Mouse (Mus musculus): ENCODE measurements around the gene Rassf3. TPM values are rescaled to one million over a fixed set of nuclear protein-coding genes. Genes with fewer than 3 reads are reported as not detected.

Rassf3 gene
- polyA plus RNA-seq, 1 experiment from 2014 or later = 4.6 TPM

DNA sequence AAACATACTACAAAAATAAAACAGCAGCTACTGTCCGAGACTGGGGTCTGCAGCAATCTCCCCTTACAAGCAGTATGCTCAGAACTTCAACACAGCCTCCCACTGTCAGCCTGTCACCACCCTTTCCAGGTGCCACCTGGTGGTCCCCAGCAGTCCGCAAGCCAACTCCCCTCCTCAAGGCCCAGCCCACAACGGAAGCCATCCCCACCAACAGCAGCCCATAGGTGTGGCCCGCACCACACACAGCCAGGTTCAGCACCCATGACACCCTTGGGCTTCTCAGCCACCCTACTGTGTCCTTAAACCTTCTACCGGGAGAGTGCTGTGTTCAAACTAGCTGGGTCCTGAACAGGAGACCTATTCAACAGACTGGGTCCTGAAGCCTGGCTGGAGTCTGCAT, 51.1 kb downstream of the Rassf3 start:
- Histone ChIP-seq H3K4me1 (replicated peaks) (peaks cover 20% of the 10 kb centered on the region), H3K9ac (replicated peaks) (no peak overlapping the region), H3K27ac (no peak overlapping the region), H3K36me3 (no peaks in the 10 kb centered on the region), H3K27me3 (no peaks in the 10 kb centered on the region), H3K4me2 (replicated peaks) (no peak overlapping the region), H3K9me3 (no peaks in the 10 kb centered on the region), H3K4me3 (replicated peaks) (no peak overlapping the region)
- ATAC-seq = no peak
- WGBS = 87% methylated on average over 5 of the region's 5 CpGs

DNA sequence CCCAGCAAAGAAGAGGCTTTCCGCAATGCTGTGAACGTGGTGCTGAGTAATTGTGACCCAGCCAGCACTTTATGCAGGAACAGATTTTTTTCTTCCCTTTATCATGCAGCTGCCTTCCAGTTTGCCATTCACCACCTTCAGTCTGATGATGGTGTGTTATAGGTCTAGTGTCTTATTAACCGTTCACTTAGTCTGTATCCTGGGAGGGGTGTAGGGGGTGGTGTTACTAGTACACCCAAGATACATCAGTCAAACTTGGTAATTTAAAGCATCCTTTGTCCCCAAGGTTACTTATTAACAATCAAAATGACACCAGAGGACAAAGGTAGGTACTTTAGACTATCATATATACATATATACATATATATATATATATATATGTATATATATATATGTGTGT, 51.7 kb downstream of the Rassf3 start:
- no peaks in the 10 kb centered on the region for H3K27me3 ChIP-seq
- no peak for ATAC-seq
- no peak overlapping the region for H3K9ac ChIP-seq (replicated peaks)
- no peaks in the 10 kb centered on the region for H3K36me3 ChIP-seq
- WGBS = 79% methylated on average over 3 of the region's 3 CpGs
- no peaks in the 10 kb centered on the region for H3K9me3 ChIP-seq
- H3K4me3 ChIP-seq (replicated peaks) = no peak overlapping the region
- no peak overlapping the region for H3K27ac ChIP-seq
- peaks cover 20% of the 10 kb centered on the region for H3K4me1 ChIP-seq (replicated peaks)
- H3K4me2 ChIP-seq (replicated peaks) = no peak overlapping the region

DNA sequence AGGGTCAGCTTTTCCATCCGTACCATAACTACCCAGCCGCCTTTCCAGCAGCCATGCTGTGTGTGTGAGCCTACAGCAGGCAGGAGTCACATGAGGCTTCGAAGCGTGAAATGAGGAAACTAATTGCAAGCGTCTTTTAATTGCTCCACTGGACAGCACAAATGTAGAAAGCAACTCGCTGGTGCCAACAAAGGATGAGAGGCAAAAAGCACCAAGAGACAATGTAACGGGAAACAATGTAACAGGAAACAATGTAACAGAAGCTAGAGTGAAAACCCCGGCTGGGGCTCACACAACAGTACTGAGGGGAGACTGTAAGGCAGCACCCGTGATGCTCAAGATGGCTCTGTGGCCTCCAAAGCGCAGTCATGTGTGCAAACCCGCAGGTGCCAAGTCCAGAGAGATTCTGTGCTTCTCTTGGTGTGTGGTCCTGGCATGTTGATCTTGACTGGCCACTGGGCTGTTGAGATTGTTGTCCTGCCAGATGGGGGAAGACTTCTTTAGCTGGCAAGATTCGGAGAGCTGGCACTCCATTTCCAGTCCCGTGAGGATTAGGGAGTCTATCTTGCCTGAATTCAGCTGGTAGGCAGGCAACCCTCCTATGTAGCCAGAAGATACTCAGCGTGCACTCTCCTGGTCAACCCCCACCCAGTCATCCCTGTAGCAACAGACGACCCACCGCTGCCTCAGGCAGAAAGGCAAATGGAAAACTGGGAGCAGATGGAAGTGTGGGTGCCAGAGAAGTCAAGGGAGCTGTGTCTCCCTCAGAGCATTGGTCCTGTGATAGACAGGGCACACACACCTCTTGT, 52.4 kb downstream of the Rassf3 start:
- Histone ChIP-seq H3K4me3 (replicated peaks) (no peak overlapping the region), H3K27me3 (no peaks in the 10 kb centered on the region), H3K4me2 (replicated peaks) (no peak overlapping the region), H3K9me3 (no peaks in the 10 kb centered on the region), H3K36me3 (no peaks in the 10 kb centered on the region), H3K27ac (peak overlapping the region; percentile 22), H3K4me1 (replicated peaks) (peaks cover 26% of the 10 kb centered on the region), H3K9ac (replicated peaks) (0 out of 2 replicates have a peak overlapping the region, but pooled peaks have one; percentile 4)
- 38% methylated on average over 16 of the region's 16 CpGs for WGBS
- peak; percentile 56; the same call in 1 of the 2 replicates for ATAC-seq

DNA sequence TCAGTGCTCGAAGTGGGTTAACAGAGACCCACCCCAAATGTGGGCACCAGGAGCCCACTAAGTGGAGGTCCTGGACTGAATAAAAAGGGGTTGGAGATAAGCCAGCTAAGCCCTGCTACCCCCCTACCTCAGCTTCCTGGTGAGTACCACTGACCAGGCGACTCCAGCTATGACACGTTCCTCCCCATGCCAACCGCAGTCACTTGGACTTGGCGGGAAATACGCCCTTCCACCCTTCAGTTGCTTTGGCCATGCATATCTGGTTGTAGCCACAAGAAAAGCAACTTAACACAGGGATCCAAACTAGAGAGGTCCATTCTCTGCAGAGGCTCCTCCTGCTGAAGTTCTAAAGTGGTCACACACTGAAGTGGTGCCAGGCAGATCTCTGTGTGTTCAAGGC, 53.9 kb downstream of the Rassf3 start:
- Histone ChIP-seq H3K27me3 (no peaks in the 10 kb centered on the region), H3K4me3 (replicated peaks) (no peak overlapping the region), H3K9me3 (no peaks in the 10 kb centered on the region), H3K4me2 (replicated peaks) (no peak overlapping the region), H3K36me3 (no peaks in the 10 kb centered on the region), H3K4me1 (replicated peaks) (peaks cover 26% of the 10 kb centered on the region), H3K9ac (replicated peaks) (no peak overlapping the region), H3K27ac (no peak overlapping the region)
- no peak for ATAC-seq
- WGBS = 90% methylated on average over 6 of the region's 6 CpGs

DNA sequence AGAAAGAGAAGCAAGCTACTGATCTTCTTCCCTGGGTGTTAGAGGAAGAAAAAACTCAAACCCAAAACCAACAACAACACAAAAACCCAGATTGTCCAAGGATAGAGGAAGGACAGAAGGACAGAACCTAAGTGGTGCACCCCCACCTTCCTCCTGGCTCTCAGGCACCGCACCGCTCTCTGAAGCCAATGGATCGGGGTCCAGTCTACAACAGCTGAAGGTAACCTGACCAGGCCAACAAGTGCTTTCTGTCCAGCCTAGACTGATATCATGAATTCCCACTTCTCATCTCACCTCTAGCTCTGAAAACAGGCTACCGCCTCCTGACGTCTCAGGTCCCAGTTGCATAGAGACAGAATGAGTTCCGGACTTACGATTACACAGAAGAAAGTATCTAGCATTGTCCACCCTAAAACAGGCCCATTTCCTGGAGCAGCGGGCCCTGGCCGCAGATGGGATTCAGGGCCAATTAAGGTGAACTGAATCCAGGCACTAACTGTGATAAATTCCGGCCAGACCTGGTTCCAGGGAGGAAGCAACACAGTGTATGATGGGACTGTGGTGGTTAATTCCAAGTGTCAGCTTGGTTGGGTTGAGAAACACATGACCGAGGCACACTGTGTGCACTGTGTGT, 54.4 kb downstream of the Rassf3 start:
- Histone ChIP-seq H3K4me2 (replicated peaks) (no peak overlapping the region), H3K27ac (no peak overlapping the region), H3K27me3 (no peaks in the 10 kb centered on the region), H3K9ac (replicated peaks) (no peak overlapping the region), H3K4me1 (replicated peaks) (peaks cover 26% of the 10 kb centered on the region), H3K9me3 (no peaks in the 10 kb centered on the region), H3K4me3 (replicated peaks) (no peak overlapping the region), H3K36me3 (no peaks in the 10 kb centered on the region)
- no peak for ATAC-seq
- WGBS = 94% methylated on average over 11 of the region's 11 CpGs

DNA sequence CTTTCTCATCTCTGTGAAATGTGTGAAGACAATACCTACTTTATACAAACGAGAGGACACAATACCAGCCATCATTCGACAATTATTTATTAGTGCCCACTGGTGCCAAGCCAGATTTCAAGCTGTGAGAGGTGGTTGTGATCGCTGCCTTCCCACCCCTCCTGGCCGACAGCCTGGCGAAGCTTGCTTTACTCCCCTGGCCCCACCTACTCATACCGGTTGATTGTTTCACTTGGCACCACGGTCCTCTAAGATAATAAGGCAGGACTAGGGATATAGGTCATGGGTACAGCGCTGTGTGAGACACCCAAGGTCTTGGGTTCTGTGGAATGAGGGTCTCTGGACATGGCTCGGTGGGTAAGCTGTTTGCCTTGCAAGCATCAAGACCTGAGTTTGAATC, 55.1 kb downstream of the Rassf3 start:
- Histone ChIP-seq H3K27me3 (no peaks in the 10 kb centered on the region), H3K4me3 (replicated peaks) (no peak overlapping the region), H3K9me3 (no peaks in the 10 kb centered on the region), H3K36me3 (no peaks in the 10 kb centered on the region), H3K27ac (no peak overlapping the region), H3K9ac (replicated peaks) (no peak overlapping the region), H3K4me2 (replicated peaks) (no peak overlapping the region), H3K4me1 (replicated peaks) (peaks cover 26% of the 10 kb centered on the region)
- no peak for ATAC-seq
- WGBS = 85% methylated on average over 9 of the region's 9 CpGs

DNA sequence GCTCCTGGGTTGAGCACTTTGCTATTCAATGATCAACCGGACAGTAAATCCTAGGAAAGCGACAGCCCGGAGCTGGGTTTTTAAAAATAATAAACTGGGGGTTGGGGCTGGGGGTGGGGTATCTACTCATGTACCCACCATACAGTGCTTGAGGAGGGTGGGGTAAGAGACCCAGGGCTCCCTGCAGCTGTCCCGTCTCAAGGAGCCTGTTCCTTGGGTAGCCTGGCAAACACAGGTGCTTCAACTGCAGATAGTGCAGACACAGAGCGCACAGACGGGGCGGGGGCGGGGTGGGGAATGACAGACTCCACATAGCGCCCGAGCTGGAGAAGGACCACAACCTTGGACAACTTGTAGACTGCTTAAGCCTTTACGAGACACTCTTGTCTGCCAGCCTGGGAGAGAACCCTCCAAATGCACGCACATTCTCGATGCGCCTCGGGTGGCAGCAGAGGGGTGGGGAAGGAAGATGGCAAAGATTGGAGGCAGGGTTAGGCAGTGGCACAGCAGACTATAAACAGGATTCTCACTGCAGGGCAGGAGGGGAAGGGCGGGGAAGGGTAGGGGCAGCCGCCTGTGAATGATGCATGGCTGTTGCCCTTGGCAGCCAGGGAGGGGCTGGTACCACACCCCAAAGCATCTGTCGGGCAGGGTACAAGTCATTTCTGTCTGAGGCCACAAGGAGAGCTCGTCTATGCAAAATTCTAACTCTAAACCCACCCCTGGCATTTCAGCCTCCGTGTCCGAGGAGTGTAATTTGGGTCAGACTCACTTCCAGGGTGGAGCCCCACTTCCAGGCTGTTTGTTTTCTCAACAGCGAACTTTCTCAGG, 56.3 kb downstream of the Rassf3 start:
- no peaks in the 10 kb centered on the region for H3K27me3 ChIP-seq
- peak; percentile 55 for ATAC-seq
- H3K9me3 ChIP-seq = no peaks in the 10 kb centered on the region
- H3K27ac ChIP-seq = no peak overlapping the region
- H3K4me1 ChIP-seq (replicated peaks) = peaks cover 26% of the 10 kb centered on the region
- no peak overlapping the region for H3K4me3 ChIP-seq (replicated peaks)
- H3K36me3 ChIP-seq = no peaks in the 10 kb centered on the region
- no peak overlapping the region for H3K9ac ChIP-seq (replicated peaks)
- WGBS = 74% methylated on average over 22 of the region's 22 CpGs
- H3K4me2 ChIP-seq (replicated peaks) = no peak overlapping the region

DNA sequence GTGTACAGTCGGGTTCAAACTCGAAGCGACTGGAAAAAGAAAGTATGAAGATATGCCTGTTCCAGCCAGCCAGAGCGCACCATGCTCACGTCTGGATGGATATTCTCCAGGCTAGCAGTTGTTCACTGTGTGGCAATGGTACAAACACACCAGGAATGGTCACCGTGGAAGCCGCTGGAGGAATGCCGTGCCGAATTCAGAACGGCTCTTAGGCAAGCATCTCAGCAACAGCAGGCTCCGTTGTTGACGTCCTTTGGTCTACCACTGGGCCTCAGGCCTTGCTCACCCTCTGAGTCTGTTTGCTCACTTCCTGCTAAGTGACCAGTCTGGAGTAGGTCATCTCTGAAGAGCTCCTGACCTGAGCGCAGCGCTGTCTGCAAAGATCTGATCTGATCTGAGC, 57.3 kb downstream of the Rassf3 start:
- no peaks in the 10 kb centered on the region for H3K27me3 ChIP-seq
- no peak for ATAC-seq
- H3K9me3 ChIP-seq = no peaks in the 10 kb centered on the region
- no peak overlapping the region for H3K27ac ChIP-seq
- 74% methylated on average over 14 of the region's 14 CpGs for WGBS
- H3K4me1 ChIP-seq (replicated peaks) = peaks cover 20% of the 10 kb centered on the region
- H3K4me2 ChIP-seq (replicated peaks) = no peak overlapping the region
- H3K4me3 ChIP-seq (replicated peaks) = no peak overlapping the region
- H3K9ac ChIP-seq (replicated peaks) = no peak overlapping the region
- no peaks in the 10 kb centered on the region for H3K36me3 ChIP-seq

DNA sequence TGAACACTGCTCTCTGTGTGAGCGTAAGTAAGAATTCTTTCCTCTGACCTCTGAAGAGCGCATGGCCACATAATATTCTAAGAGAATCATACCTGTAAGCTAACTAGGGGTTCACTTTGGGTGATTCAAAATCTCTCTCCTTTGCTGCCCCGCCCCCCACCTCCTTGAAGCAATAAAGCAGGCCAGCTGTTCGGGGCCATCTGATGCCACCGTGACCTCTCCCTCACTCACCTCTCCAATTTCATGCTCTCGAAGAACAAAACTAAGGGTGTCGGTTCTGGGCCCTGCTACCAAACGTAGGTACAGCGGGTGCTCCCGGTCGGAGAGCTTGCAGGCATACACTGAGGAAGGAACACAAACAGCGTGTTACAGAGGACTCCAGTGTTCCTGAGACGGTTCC, 62.0 kb downstream of the Rassf3 start:
- H3K4me2 ChIP-seq (replicated peaks) = no peak overlapping the region
- H3K4me3 ChIP-seq (replicated peaks) = no peak overlapping the region
- no peaks in the 10 kb centered on the region for H3K36me3 ChIP-seq
- no peaks in the 10 kb centered on the region for H3K9me3 ChIP-seq
- no peak overlapping the region for H3K9ac ChIP-seq (replicated peaks)
- no peak for ATAC-seq
- H3K27ac ChIP-seq = no peak overlapping the region
- WGBS = 89% methylated on average over 13 of the region's 13 CpGs
- peaks cover 8% of the 10 kb centered on the region; the same call in 1 of the 2 replicates for H3K4me1 ChIP-seq (replicated peaks)
- no peaks in the 10 kb centered on the region for H3K27me3 ChIP-seq

DNA sequence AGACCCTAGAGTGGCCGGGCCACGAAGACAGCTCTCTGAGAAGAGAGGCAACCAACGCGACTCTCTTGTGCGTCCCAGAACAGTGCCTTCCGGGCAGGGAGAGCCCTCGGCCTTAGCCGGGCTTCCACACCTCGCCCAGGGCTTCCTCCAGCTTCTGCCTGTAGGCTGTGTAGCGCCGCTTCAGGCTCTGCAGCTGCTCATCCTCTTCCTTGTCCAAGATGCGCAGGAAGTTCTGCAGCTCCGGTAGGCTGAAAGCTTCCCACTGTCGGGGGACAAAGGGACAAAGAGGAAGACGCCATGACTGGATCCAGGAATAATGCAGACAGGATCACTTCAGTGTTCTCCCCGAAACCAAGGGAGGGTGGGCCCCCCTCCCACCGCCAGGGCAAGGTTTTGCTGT, 63.3 kb downstream of the Rassf3 start:
- Histone ChIP-seq H3K27me3 (no peaks in the 10 kb centered on the region), H3K9ac (replicated peaks) (no peak overlapping the region), H3K4me1 (replicated peaks) (0 out of 2 replicates have a peak, but pooled peaks cover 5% of the 10 kb centered on the region), H3K9me3 (no peaks in the 10 kb centered on the region), H3K4me3 (replicated peaks) (no peak overlapping the region), H3K27ac (no peak overlapping the region), H3K4me2 (replicated peaks) (no peak overlapping the region), H3K36me3 (no peaks in the 10 kb centered on the region)
- WGBS = 84% methylated on average over 17 of the region's 17 CpGs
- ATAC-seq = no peak

DNA sequence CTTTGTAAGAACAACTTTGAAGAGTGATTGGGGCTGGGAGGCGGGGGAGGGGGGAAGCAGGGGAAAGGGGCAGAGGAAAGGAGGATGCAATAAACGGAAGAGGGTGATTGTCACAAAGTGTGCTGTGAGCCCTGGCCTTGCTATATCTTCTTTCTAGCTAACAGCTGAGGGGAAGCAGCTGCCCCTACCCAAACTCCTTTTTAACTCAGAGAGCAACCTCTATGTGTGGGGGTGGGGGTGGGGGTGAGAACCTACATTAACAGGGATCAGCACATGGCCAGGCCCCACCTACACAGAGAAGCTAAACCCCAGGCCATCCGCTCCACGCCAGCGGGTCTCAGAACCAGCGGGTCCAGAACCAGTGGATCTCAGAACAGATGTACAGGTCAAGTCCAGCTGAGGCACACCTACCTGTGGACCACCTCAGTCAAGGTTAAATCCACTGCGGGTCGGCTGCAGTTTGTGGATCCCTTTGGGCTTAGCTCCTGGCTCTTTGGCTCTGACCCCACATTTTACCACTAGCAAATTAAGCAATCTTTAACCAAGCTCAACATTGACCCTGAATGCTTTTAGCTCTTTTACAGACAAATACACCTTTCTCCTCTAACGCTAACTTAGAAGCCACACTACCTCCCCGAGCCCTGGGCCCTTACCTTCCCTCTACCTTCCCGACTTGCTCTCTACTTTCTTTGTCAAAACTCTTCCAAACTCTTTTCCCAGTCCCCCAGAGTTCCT, 64.3 kb downstream of the Rassf3 start:
- H3K9ac ChIP-seq (replicated peaks) = no peak overlapping the region
- H3K4me1 ChIP-seq (replicated peaks) = 0 out of 2 replicates have a peak, but pooled peaks cover 5% of the 10 kb centered on the region
- H3K27ac ChIP-seq = no peak overlapping the region
- WGBS = 88% methylated on average over 11 of the region's 11 CpGs
- no peak for ATAC-seq
- H3K27me3 ChIP-seq = no peaks in the 10 kb centered on the region
- no peak overlapping the region for H3K4me3 ChIP-seq (replicated peaks)
- no peaks in the 10 kb centered on the region for H3K9me3 ChIP-seq
- H3K4me2 ChIP-seq (replicated peaks) = no peak overlapping the region
- no peaks in the 10 kb centered on the region for H3K36me3 ChIP-seq

Measured in midbrain, embryonic 13.5 days (tissue).